Mouse (Mus musculus) left cerebral cortex, adult 2 months (tissue): ENCODE measurements at regions not wholly inside any gene's neighbourhood (a gene's known extent, or its start where the extent isn't known, plus 50 kb on each side); places are given as distances from the start of the nearest gene placed in this dataset.
A peak's percentile ranks its signal among the peaks of the same experiment; 100 is the strongest.

ENCODE experiments used
- DNase-seq, 2 experiments: peaks; one replicate each; pipeline ENCODE4 v3.0.0; 2021 to 2022; ENCODE audit warnings: low spot score in 2 of 2, mixed read lengths in 1 of 2; ENCODE audit errors: extremely low spot score in 1 of 2
- H3K27ac ChIP-seq: fragments of 200-600 bp; 2 replicates; pipeline ENCODE4 v1.8.1; 2022
- H3K4me3 ChIP-seq: fragments of 200-600 bp; 2 replicates; pipeline ENCODE4 v1.8.1; 2022
- CTCF ChIP-seq: fragments of 200-600 bp; IDR thresholded peaks from 2 replicates; pipeline ENCODE4 v1.8.1; 2022; ENCODE audit warnings: antibody characterized with exemption, mild to moderate bottlenecking, moderate library complexity
- intact Hi-C: fragments of 180-260 bp; cut with DNase I; formaldehyde crosslinking; loops from one replicate; pipeline ENCODE4 v1.15.1; 2025

GRCm38 (mm10) chr14:120148803-120149202 lies 106.6 kb upstream of the Oxgr1 start:
- peak overlapping the region; percentile 9; the same call in 1 of the 2 replicates for H3K4me3 ChIP-seq
- intact Hi-C loops: no loop called here
- H3K27ac ChIP-seq: peak overlapping the region; percentile 87
- DNase-seq: no peak
- no peak for TF ChIP-seq CTCF

GRCm38 (mm10) chr14:120149341-120149741 lies 107.1 kb upstream of the Oxgr1 start:
- TF ChIP-seq CTCF: no peak
- H3K4me3 ChIP-seq: peak overlapping the region; percentile 17; the same call in 1 of the 2 replicates
- peak; percentile 60 to 65 for DNase-seq
- intact Hi-C loops: no loop called here
- H3K27ac ChIP-seq: peak overlapping the region; percentile 87

- H3K27ac ChIP-seq: no peak overlapping the region
- DNase-seq: no peak
- no peak for TF ChIP-seq CTCF
- H3K4me3 ChIP-seq: no peak overlapping the region
- intact Hi-C loops: no loop called here
Measured at GRCm38 (mm10) chr14:120150589-120150988, 108.4 kb upstream of the Oxgr1 start.

GRCm38 (mm10) chr14:120154413-120154812 lies 112.2 kb upstream of the Oxgr1 start:
- no peak for DNase-seq
- Histone ChIP-seq H3K4me3 (no peak overlapping the region), H3K27ac (peak overlapping the region; percentile 90)
- intact Hi-C loops: no loop called here
- TF ChIP-seq CTCF: no peak

GRCm38 (mm10) chr14:120164184-120164583 lies 111.3 kb upstream of the Mbnl2 start:
- Histone ChIP-seq H3K27ac (no peak overlapping the region), H3K4me3 (no peak overlapping the region)
- TF ChIP-seq CTCF: no peak
- intact Hi-C loops: no loop called here
- DNase-seq: no peak

- intact Hi-C loops: no loop called here
- no peak for DNase-seq
- H3K27ac ChIP-seq: no peak overlapping the region
- H3K4me3 ChIP-seq: no peak overlapping the region
- no peak for TF ChIP-seq CTCF
Measured at GRCm38 (mm10) chr14:120165496-120166045, 109.9 kb upstream of the Mbnl2 start.

GRCm38 (mm10) chr14:120170733-120171132 lies 104.7 kb upstream of the Mbnl2 start:
- Histone ChIP-seq H3K27ac (peak overlapping the region; percentile 78), H3K4me3 (no peak overlapping the region)
- DNase-seq: no peak
- intact Hi-C loops: loop anchor here (1.0 to 5.0 kb wide), 2 partner anchors 32 to 92 kb away; no protein-coding TSS in a partner anchor
- TF ChIP-seq CTCF: no peak

GRCm38 (mm10) chr14:120172058-120172457 lies 103.4 kb upstream of the Mbnl2 start:
- no peak for DNase-seq
- Histone ChIP-seq H3K4me3 (no peak overlapping the region), H3K27ac (no peak overlapping the region)
- intact Hi-C loops: loop anchor here (5.0 kb wide), 1 partner anchor 90 kb away; no protein-coding TSS in a partner anchor
- TF ChIP-seq CTCF: no peak

GRCm38 (mm10) chr14:120172844-120173243 lies 102.6 kb upstream of the Mbnl2 start:
- no peak for DNase-seq
- Histone ChIP-seq H3K4me3 (no peak overlapping the region), H3K27ac (no peak overlapping the region)
- TF ChIP-seq CTCF: no peak
- intact Hi-C loops: loop anchor here (5.0 kb wide), 1 partner anchor 89 kb away; no protein-coding TSS in a partner anchor

- no peak for TF ChIP-seq CTCF
- intact Hi-C loops: loop anchor here (5.0 kb wide), 1 partner anchor 88 kb away; no protein-coding TSS in a partner anchor
- no peak overlapping the region for H3K27ac ChIP-seq
- no peak overlapping the region for H3K4me3 ChIP-seq
- no peak for DNase-seq
Measured at GRCm38 (mm10) chr14:120174615-120175014, 100.9 kb upstream of the Mbnl2 start.

- intact Hi-C loops: no loop called here
- Histone ChIP-seq H3K4me3 (no peak overlapping the region), H3K27ac (no peak overlapping the region)
- no peak for TF ChIP-seq CTCF
- DNase-seq: no peak
Measured at GRCm38 (mm10) chr14:120195218-120195617, 80.3 kb upstream of the Mbnl2 start.

GRCm38 (mm10) chr14:120211741-120212140 lies 63.7 kb upstream of the Mbnl2 start:
- Histone ChIP-seq H3K4me3 (no peak overlapping the region), H3K27ac (no peak overlapping the region)
- TF ChIP-seq CTCF: no peak
- no peak for DNase-seq
- intact Hi-C loops: no loop called here

- H3K4me3 ChIP-seq: no peak overlapping the region
- DNase-seq: no peak
- TF ChIP-seq CTCF: no peak
- intact Hi-C loops: no loop called here
- H3K27ac ChIP-seq: no peak overlapping the region
Measured at GRCm38 (mm10) chr14:120212626-120213025, 62.8 kb upstream of the Mbnl2 start.
